Mouse (Mus musculus) neural tube, embryonic 10.5 days (tissue): ENCODE data around the gene Slc26a10.
"Not testable (repeated sequence)": the region's sequence is repeated elsewhere in the genome, so short reads cannot be mapped to it uniquely, and the experiment has no call there.

ENCODE experiments used
- DNase-seq: peaks from one replicate; pipeline ENCODE4 v3.0.0-alpha.2; 2017; ENCODE audit warnings: low spot score; ENCODE audit errors: extremely low spot score

Gene Slc26a10

DNA sequence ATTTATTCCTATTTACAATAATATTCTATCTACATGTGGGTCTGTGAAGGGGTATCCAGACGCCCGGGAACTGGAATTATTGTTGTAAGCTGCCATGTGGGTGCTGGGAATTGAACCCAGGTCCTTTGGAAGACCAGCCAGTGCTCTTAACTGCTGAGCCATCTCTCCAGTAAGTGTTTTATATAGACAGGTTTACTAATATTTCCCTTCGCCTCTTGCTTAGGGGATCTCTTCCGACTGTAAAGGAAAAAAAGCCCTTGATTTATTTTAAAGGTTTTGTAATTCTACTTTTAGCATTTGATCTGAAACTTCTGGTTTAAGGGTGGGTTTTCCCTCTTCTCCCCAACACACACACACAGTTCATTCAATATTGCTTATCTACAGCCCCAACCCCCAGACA, 16.3 kb downstream of the Slc26a10 start:
- no peak for DNase-seq

DNA sequence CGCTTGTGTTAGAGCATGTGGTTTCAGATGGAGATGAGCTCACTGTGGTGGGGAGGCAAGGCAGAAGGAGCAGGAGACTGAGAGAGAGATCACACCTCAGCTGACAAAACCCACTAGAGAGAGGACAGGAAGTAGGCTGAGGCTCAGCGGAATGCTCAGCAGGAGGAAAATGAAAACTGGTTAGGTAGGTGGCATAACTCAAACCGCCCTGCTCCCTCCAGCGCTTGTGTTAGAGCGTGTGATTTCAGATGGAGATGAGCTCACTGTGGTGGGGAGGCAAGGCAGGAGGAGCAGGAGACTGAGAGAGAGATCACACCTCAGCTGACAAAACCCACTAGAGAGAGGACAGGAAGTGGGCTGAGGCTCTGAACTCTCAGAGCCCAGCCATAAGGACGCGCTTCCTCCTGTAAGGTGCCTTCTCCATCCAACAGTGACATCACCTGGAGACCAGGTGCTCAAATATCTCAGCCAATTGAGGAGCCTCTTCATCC, 17.6 kb downstream of the Slc26a10 start:
- not testable (repeated sequence) for DNase-seq

DNA sequence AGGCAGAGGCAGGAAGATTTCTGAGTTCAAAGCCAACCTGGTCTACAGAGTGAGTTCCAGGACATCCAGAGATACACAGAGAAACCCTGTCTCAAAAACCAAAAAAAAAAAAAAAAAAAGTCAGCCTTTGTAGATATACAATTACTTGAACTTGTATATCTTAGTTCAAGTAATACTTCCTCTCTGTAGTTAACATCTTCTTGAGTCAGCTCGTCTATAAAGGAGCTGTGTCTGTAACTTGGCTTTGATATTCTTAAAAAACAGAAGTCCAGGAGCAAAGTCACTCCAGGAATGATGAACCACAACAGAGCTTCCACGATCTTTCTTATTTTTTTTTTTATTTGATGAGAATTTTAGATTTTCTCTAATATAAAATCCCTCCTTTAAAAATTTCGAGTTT, 19.7 kb downstream of the Slc26a10 start:
- DNase-seq, result no peak

DNA sequence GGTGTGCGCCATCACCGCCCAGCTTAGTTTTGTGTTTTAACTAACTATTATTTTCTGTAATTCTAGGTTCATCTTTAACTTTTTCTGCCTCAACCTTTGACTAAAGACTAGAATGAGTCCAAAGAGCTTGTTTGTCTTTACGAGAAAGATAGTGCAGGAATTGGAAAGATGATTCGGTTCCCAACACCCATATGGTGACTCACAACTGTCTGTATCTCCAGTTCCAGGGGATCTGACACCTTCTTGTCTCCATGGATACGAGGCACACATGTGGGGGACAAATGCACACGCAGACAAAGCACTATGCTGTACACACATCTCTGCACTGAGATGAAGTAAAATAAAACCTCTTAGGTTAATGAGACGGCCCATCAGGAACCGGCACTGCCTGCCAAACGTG, 20.4 kb downstream of the Slc26a10 start:
- DNase-seq, result no peak

DNA sequence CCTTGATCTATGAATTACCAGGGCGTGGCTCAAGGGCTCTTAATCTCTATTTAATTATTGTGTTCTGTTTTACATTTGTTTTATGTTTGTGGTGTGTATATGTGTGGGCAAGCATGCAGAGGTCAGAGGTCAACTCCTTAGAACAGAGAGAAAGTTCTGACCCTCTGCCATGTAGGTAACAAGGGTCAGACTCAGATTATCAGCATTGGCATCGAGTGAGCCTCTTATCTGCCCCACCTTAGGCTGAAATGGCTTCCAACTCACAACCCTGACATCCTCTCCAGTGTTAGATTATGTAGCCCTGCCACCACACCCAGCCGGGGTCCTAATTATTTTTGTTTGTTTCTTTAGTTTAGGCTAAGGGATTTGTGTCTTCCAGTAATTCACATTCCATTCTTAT, 22.0 kb downstream of the Slc26a10 start:
- DNase-seq, result no peak

DNA sequence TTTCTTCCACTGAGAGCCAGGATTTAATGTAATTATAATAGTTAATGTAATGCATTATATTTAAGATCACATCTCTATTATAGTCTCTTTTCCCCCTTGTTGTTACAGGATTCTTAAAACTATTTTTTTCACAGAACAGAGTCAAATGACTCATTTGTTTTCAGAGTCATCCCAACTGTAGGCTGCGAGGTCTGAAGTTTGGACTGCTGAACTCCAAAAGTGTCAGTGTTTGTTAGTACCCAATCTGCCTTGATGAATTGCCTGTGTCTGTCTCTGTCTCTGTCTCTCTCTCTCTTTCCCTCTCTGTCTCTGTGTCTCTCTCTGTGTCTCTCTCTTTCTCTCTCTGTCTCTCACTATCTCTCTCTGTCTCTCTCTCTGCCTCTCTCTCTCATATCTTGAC, 23.9 kb downstream of the Slc26a10 start:
- DNase-seq, result no peak

DNA sequence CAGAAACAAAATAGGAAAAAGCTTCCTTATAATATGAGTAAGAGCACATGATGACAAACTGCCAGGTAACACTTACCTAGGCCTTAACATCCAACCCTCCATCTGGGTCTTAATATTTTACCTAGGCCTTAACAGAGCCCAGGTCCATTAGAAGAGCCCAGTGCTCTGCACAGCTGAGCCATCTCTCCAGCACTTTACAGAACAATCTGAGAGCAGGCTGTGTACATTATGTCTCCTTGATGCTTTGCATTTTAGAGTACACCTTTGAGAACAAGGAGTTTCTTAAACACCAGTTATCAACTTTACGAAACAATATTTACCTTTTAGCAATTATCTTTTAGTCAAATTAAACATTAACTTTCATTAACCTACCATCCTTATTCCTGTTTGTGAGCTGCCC, 24.4 kb downstream of the Slc26a10 start:
- DNase-seq, result no peak

DNA sequence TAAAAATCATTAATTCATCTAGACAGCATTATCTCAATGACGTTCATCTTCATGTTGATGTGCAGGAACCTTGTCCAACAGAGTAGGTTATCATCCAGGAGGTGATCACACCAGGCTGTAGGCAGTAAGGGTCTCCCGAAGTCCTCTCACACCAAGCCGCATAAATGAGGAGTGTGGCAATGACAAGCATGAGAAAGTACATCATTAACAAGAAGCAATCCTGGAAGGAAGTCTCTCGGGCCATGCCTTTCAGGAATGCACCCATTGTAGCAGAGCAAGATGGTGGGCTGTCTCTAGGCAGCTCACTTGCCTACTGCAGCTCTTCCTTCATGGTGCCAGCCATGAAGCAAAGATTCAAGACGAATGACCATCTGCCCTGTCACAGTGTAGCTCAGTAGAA, 25.8 kb downstream of the Slc26a10 start:
- no peak for DNase-seq

DNA sequence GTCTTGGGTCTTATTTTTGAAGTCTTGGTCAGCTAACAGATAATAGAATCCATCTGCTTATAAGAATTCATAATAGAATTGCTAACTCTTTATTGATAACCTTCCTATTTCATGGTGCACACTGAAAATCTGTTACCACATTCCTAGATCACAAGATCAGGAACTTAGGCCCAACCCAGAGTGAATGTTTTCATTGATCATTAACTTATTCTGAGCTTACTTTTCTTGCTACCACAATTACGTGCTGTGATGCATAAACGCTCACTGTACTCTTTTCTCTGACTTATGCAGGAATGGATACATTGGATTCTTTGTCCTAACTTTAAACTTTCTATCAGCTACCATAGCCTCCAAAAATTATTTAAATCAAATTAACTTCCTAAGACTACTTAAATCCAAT, 26.2 kb downstream of the Slc26a10 start:
- no peak for DNase-seq

DNA sequence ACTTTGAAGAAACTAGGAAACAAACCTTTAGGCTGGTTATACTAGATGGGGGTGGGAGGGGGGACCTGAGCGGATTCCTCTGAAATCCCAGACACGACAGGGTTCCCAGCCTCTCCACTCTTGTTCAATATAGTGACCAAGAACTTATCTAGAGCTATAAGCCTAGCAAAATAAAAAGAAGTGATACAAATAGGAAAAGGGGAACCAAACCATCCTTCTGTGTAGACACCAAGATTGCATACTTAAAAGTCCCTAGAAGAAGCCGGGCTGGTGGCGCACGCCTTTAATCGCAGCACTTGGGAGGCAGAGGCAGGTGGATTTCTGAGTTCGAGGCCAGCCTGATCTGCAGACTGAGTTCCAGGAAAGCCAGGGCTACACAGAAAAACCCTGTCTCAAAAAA, 27.1 kb downstream of the Slc26a10 start:
- no peak for DNase-seq

DNA sequence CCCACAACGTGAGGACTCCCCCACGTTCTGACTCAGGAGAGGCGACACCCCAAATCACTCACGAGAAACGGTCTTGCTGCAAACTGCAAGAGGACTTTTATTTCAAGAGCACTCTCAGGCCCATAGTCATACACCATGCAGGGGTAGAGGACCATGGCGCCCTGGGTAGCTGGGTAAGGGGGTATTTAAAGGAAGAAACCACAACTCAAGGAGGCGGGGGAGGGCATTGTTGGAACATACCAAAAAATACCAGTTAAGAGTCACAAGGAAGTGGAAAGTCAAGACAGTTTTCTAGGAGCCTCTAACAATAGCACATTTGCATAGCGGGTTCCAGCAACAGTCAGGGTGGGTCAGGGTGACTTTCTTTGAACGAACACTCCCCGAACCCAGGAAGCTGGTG, 27.9 kb downstream of the Slc26a10 start:
- DNase-seq, result not testable (repeated sequence)

DNA sequence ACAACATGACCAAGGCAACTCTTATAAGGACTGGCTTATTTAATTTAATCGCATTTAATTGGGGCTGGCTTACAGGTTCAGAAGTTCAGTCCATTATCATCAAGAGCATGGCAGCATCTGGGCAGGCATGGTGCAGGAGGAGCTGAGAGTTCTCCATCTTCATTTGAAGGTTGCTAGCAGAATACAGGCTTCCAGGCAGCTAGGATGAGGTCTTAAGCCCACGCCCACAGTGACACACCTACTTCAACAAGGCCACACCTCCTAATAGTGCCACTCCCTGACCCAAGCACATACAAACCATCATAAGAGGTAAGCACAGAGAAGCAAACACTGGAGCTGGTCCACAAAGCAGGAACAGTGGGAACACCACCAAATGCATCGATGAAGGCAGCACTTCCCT, 29.2 kb downstream of the Slc26a10 start:
- DNase-seq, result not testable (repeated sequence)

DNA sequence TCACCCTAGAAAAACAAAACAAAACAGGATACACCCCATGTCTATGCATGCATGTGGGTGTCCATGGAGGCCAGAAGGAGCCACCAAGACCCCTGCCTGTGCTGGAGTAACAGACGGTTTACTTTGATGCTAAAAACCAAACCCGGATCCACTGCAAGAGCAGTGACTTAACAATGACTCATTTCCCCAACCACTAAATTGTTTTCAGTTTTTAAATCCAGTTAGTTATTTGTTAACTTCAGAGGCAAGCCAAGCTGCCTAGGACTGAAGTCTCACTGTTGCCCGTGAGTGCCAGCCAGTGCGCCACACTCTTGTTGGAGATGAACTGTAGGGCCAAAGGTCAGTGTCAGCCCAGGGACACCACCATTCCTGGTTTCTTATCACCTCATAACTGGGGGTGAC, 30.0 kb downstream of the Slc26a10 start:
- no peak for DNase-seq

DNA sequence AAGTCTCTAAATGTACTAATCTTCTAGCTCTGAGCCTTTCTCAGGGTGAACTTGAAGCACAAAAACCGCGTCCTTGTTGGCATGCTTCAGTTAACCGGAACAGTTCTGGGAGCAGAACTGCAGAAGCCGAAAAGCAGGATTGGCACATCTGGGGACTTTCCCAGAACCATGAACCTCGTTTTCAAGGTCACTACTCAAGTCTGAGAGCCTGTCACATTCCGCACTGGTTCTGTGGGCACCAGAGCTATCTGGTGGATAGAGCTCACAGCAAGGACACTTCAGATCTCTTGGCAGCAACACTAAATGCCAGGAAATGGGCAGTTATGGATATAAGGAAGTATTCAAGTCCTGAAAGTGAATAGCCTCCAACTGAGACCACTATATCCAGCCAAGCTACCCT, 33.3 kb downstream of the Slc26a10 start:
- DNase-seq, result no peak

DNA sequence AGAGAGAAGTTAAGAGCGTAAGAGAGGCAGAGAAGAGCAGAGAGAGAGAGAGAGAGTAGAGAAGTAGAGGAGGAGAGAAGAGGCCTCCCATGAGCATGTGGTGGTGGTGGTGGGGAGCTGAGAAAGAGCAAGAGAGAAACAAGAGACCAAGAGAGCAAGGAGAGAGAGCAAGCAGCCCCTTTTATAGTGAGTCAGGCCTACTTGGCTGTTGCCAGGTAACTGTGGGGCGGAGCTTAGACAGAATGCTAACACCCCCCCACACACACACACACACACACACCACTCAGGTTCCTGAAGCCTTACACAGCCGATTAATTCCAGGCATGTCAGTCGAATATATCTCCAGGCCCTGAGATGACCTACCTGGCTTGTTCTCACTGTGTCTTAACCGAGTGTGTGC, 35.1 kb downstream of the Slc26a10 start:
- DNase-seq, result no peak

DNA sequence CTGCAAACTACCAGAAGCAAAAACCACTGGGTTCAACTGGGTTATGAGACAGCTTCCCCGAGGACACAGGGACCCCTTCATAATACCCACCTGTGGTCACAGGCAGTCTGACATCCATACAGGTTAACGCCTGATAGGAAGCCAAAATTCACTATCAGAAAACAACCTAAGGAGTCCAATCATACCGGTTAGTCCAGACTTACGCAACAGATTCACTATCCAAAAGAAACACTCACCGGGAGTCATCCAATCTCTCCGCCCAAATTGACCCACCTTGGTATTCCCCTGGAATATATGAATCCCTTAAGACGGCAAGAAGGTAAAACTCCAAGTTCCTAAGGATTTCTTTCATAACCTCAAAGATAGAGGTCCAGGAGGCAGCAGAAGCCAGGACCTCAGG, 35.9 kb downstream of the Slc26a10 start:
- no peak for DNase-seq

DNA sequence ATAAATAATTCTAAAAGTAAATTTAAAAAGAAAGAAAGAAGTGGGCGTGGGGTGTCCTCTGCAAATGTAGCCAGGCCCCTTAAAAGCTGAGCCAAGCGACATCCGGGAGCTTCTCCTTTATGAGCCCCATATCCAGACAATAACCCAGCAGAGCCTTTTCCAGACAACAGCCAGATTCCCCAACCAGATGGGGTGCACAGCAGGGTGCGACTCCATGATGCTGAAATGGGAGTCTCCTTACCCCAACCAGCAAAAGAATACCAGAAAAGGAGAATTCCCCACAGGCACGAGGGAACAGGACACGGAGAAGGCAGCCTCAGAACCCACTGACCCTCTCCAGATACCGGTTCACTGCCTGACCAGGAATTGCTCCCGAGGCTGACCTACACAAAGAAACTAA, 37.2 kb downstream of the Slc26a10 start:
- DNase-seq, result no peak

DNA sequence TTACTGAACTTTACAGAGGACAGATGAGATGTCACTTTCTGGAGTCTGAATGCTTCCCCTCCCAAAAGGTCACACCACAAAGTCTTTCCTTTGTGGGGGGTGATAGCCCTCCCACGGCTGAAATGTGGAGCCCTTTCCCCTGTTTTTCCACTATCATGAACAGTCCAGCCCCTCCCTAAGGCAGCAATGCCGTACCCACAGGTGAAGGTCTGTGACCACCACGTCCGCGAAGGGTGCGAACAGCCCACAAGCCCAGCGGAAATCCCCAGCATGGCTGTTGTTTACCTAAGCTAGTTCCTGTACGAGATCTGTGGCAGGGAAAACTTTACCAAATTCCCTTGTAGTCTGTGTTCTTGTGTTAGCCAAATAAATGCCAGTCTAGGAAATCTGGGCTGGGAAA, 38.9 kb downstream of the Slc26a10 start:
- DNase-seq, result no peak

DNA sequence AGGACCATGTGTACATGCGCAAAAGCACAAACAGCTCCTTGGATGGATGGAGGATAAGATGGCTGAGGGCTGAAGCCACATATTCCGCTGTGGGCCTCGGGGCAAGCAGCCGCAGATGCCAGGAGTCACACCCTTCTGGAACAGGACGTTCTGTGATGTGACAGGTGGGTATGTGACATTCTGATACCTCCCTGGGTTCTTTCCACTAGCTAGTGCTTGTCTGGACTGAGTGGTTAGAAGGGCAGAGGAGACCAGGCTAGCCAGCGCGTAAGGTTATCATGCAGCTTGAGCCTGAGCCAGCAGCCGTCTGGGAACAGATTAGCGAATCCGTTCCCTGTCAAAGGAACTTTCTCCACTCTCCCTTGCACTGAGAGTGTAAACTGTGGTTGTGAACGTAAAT, 39.5 kb downstream of the Slc26a10 start:
- no peak for DNase-seq

DNA sequence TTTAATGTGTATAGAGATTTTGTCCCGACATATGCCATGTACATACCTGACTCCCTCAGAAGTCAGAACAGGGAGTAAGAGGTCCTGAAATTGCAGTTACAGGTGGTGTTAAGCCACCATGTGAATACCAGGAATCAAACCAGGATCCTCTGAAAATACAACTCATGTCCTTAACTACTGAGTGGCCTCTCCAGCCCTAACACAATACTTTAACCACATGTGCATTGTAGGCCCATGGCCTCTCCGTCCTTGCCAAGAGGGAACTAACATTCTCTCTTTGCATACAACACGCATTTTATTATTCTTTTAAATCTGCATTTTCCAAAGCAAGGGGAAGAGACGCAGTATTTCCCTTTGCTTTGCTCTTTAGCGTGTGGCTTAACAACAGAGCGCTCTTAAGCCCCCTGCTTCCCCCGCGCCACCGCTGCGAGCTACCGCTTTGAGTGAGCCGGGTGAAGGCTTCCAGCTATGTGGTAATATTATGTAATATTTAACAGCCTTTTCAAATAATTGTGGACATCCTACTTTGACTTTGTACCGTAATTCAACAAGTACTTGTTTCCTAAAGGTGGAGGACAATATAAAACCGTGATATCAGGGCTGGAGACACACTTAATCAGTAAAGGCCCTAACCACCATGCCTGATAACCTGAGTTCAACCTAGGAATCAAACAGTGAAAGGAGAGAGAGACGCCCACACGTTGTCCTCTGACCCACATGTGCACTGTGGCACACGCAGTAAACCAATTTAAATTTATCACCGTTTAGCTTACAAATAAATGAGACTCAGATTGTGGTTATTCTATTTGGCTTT, 41.9 kb downstream of the Slc26a10 start:
- DNase-seq, result no peak

DNA sequence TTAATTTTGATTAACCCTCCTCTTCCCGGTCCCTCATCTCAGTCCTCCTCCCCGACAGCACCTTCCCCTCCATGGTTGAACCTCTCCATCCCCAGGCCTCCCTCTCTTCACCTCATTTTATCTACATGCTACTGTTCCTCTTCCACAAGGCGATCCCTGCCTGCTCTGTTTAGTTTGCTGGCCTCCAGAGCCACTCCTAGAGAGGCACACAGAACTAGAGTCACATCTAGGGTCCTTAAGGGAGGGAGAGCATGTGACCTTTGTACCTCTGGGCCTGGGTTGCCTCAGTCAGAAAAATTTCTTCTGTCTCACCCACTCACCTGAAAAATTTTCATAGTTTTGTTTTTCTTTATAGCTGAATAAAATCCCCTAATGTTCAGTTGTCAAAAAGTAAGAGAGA, 42.5 kb downstream of the Slc26a10 start:
- no peak for DNase-seq

DNA sequence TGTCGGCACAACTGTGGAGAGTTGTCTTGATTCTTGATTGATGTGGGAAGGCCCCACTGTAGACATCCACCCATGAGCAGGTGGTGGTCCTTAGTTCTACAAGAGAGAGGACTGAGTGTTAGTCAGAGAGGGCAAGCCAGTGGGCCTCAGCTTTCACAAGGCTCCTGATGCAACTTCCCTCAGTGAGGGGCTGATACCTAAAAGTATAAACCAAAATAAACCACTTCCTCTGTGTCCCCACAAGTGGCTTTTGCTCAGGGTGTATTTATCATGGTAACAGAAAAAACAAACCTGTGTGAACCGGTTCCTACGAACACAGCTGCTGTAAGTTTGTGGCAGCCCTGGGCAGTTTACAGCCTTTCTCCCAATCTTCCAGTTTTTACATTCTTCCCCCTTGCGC, 43.9 kb downstream of the Slc26a10 start:
- no peak for DNase-seq

DNA sequence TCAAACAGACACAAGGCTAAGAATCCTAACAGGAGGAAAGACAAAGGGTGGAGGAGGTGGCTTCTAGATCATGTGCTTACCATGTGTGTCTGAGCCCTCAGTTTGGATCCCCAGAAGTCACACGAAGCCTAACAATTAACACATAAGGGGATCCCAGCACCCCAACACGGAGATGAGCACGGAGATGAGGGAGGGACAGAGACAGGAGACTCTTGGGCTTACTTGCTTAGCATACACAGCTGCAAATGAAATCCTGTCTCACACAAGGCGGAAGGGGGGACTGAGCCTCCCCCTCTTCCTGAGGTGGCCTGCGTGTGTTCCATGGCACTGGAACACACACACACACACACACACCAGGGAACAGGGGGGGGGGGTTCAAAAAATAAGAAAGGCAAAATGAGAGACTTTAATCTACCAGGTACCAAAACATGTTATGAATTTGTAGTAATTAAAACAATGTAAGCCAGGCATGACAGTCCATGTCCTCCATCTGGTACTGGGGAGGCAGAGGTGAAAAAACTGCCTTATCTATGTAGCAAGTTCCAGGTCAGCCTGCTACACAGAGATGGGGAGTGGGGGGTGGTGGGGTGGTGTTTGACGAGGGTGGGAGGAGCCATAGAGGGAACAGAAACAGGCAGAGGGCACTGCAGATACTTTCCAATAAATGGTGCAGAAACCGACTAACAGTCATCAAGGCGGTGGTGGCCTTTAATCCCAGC, 45.2 kb downstream of the Slc26a10 start:
- no peak for DNase-seq
